24 mouse cellular contexts compared by ENCODE assay signal in genomic region chr12:85156324-85156723, GRCm38 (mm10). TPM values are rescaled to one million over a fixed set of nuclear protein-coding genes. Genes with fewer than 3 reads are reported as not detected.
DNase-seq lines count a peak whose midpoint lies in the region; ATAC-seq and TF ChIP-seq lines count a peak whose summit lies in the region.
"Had no signal": no experiment of that assay in that cellular context is flagged by ENCODE, and none has a peak within 500 bp of the region (broad histone marks: within the 10 kb centered on the region; RNA-seq: fewer than 3 reads in every experiment).

No protein-coding gene starts in this region.

- H3K4me3 ChIP-seq in lung, embryonic 14.5 days (ENCODE audit: low read depth, low read length) = no peak overlapping the region
- H3K4me3 ChIP-seq in intestine, embryonic 15.5 days (replicated peaks) = no peak overlapping the region
- no peak overlapping the region for H3K4me3 ChIP-seq in stomach, embryonic 15.5 days (replicated peaks)
- H3K4me3 ChIP-seq: forebrain, embryonic 10.5 days; hindbrain, embryonic 12.5 days; kidney, embryonic 15.5 days; limb, embryonic 13.5 days; liver, embryonic 15.5 days; midbrain, embryonic 10.5 days had no signal

- ATAC-seq in frontal cortex, adult (ENCODE audit: low TSS enrichment) = 0 out of 2 replicates have a peak, but pooled peaks have one; percentile 27
- ATAC-seq in lung, embryonic 14.5 days (ENCODE audit: insufficient read depth) = peak; percentile 32
- peak; percentile 34; the same call in 1 of the 2 replicates for ATAC-seq in intestine, embryonic 15.5 days
- no peak for ATAC-seq in stomach, embryonic 15.5 days (ENCODE audit: insufficient read depth, low FRiP score, low read depth)
- ATAC-seq: activated CD4-positive, CD25-positive, alpha-beta regulatory T cell, adult 4 months; Patski had no signal

- no peaks in the 10 kb centered on the region for H3K9me3 ChIP-seq in lung, embryonic 14.5 days (ENCODE audit: low read depth, low read length)
- no peaks in the 10 kb centered on the region for H3K9me3 ChIP-seq in intestine, embryonic 15.5 days
- no peaks in the 10 kb centered on the region for H3K9me3 ChIP-seq in stomach, embryonic 15.5 days
- H3K9me3 ChIP-seq: forebrain, embryonic 10.5 days; hindbrain, embryonic 12.5 days; kidney, embryonic 15.5 days; limb, embryonic 13.5 days; liver, embryonic 15.5 days; midbrain, embryonic 10.5 days had no signal

- no peak overlapping the region for H3K4me2 ChIP-seq in lung, embryonic 14.5 days
- H3K4me2 ChIP-seq in intestine, embryonic 15.5 days (replicated peaks) = no peak overlapping the region
- H3K4me2 ChIP-seq in stomach, embryonic 15.5 days = no peak overlapping the region
- H3K4me2 ChIP-seq: hindbrain, embryonic 12.5 days; kidney, embryonic 15.5 days; limb, embryonic 13.5 days; liver, embryonic 15.5 days had no signal

- no peaks in the 10 kb centered on the region; the same call in 1 of the 2 replicates for H3K27me3 ChIP-seq in lung, embryonic 14.5 days (ENCODE audit: insufficient read depth, low read length)
- 0 out of 2 replicates have a peak, but pooled peaks cover 3% of the 10 kb centered on the region for H3K27me3 ChIP-seq in intestine, embryonic 15.5 days (replicated peaks)
- H3K27me3 ChIP-seq in stomach, embryonic 15.5 days (replicated peaks) = 0 out of 2 replicates have a peak, but pooled peaks cover 4% of the 10 kb centered on the region
- H3K27me3 ChIP-seq: Patski had no signal

- peaks cover 4% of the 10 kb centered on the region; the same call in 1 of the 2 replicates for H3K4me1 ChIP-seq in lung, embryonic 14.5 days (ENCODE audit: insufficient read depth)
- peaks cover 7% of the 10 kb centered on the region; the same call in 1 of the 2 replicates for H3K4me1 ChIP-seq in intestine, embryonic 15.5 days (replicated peaks)
- peaks cover 7% of the 10 kb centered on the region; the same call in 1 of the 2 replicates for H3K4me1 ChIP-seq in stomach, embryonic 15.5 days
- H3K4me1 ChIP-seq: kidney, embryonic 15.5 days had no signal

- DNase-seq in frontal cortex, postnatal 10 days (ENCODE audit: low spot score in 2 of 2) = no peak
- peak; percentile 30 for DNase-seq in lung, embryonic 14.5 days
- no peak for DNase-seq in lung, postnatal 25 days (ENCODE audit: low spot score)
- DNase-seq in thymus, postnatal 4 days = no peak
- DNase-seq: cerebellum, adult 11-12 months; cerebellum, postnatal 25 days; embryo, embryonic 11 days; gastrocnemius, postnatal 36 days; heart, postnatal 10 days; kidney, postnatal 4 days; lung, postnatal 4 days; retina, postnatal 1 day; thymus, postnatal 25 days had no signal

- H3K27ac ChIP-seq in lung, embryonic 14.5 days (ENCODE audit: low read depth) = no peak overlapping the region
- H3K27ac ChIP-seq in intestine, embryonic 15.5 days = no peak overlapping the region; the same call in 1 of the 2 replicates
- H3K27ac ChIP-seq in stomach, embryonic 15.5 days = 0 out of 2 replicates have a peak overlapping the region, but pooled peaks have one; percentile 44
- H3K27ac ChIP-seq: forebrain, embryonic 10.5 days; hindbrain, embryonic 12.5 days; kidney, embryonic 15.5 days; limb, embryonic 13.5 days; liver, embryonic 15.5 days; midbrain, embryonic 10.5 days had no signal

- H3K36me3 ChIP-seq in lung, embryonic 14.5 days (ENCODE audit: insufficient read depth) = no peaks in the 10 kb centered on the region
- H3K36me3 ChIP-seq in intestine, embryonic 15.5 days = no peaks in the 10 kb centered on the region
- no peaks in the 10 kb centered on the region for H3K36me3 ChIP-seq in stomach, embryonic 15.5 days
- H3K36me3 ChIP-seq: forebrain, embryonic 10.5 days; hindbrain, embryonic 12.5 days; kidney, embryonic 15.5 days; limb, embryonic 13.5 days; liver, embryonic 15.5 days; midbrain, embryonic 10.5 days had no signal

- TF ChIP-seq CTCF in lung, embryonic 14.5 days (IDR thresholded peaks at IDR 0.05; ENCODE audit: low read depth) = no peak

- H3K9ac ChIP-seq in lung, embryonic 14.5 days = no peak overlapping the region
- no peak overlapping the region for H3K9ac ChIP-seq in intestine, embryonic 15.5 days
- no peak overlapping the region for H3K9ac ChIP-seq in stomach, embryonic 15.5 days
- H3K9ac ChIP-seq: hindbrain, embryonic 12.5 days; kidney, embryonic 15.5 days; limb, embryonic 13.5 days; liver, embryonic 15.5 days had no signal

- 10% methylated on average over 6 of the region's 6 CpGs for WGBS in lung, embryonic 14.5 days
- WGBS in intestine, embryonic 15.5 days = 22% methylated on average over 6 of the region's 6 CpGs
- WGBS in stomach, embryonic 15.5 days = 19% methylated on average over 6 of the region's 6 CpGs

RNA-seq across cellular contexts. Expression of gene Rps6kl1, which starts 5.3 kb away (rescaled TPM):
- polyA plus RNA-seq in lung, embryonic 14.5 days (2014; fragmentation: Nextera tagmentation; extraction: Ambion mirVana) = 0.91 and 1.0 TPM in 2 replicates
- polyA plus RNA-seq in intestine, embryonic 15.5 days (2015; fragmentation: Nextera tagmentation; extraction: Ambion mirVana) = 2.4 and 2.6 TPM in 2 replicates
- polyA plus RNA-seq in stomach, embryonic 15.5 days (2015; fragmentation: Nextera tagmentation; extraction: Ambion mirVana) = 1.7 and 1.8 TPM in 2 replicates

RNA-seq across cellular contexts. Expression of gene Pgf, which starts 21.3 kb away (rescaled TPM):
- polyA plus RNA-seq in lung, embryonic 14.5 days (2014; fragmentation: Nextera tagmentation; extraction: Ambion mirVana) = 10.9 and 14.6 TPM in 2 replicates
- 15.6 and 15.8 TPM in 2 replicates for polyA plus RNA-seq in intestine, embryonic 15.5 days (2015; fragmentation: Nextera tagmentation; extraction: Ambion mirVana)
- polyA plus RNA-seq in stomach, embryonic 15.5 days (2015; fragmentation: Nextera tagmentation; extraction: Ambion mirVana) = 14.7 and 16.0 TPM in 2 replicates
- polyA plus RNA-seq: activated CD4-positive, CD25-positive, alpha-beta regulatory T cell, adult 4 months had no signal

RNA-seq across cellular contexts. Expression of gene Dlst, which starts 45.7 kb away (rescaled TPM):
- 112 and 115 TPM in 2 replicates for polyA plus RNA-seq in lung, embryonic 14.5 days (2014; fragmentation: Nextera tagmentation; extraction: Ambion mirVana)
- 117 and 125 TPM in 2 replicates for polyA plus RNA-seq in intestine, embryonic 15.5 days (2015; fragmentation: Nextera tagmentation; extraction: Ambion mirVana)
- polyA plus RNA-seq in stomach, embryonic 15.5 days (2015; fragmentation: Nextera tagmentation; extraction: Ambion mirVana) = 102 and 106 TPM in 2 replicates

RNA-seq across cellular contexts. Expression of gene Prox2, which starts 45.8 kb away (rescaled TPM):
- polyA plus RNA-seq in lung, embryonic 14.5 days (2014; fragmentation: Nextera tagmentation; extraction: Ambion mirVana) = 3.1 and 4.6 TPM in 2 replicates
- polyA plus RNA-seq in intestine, embryonic 15.5 days (2015; fragmentation: Nextera tagmentation; extraction: Ambion mirVana) = 1.9 and 2.1 TPM in 2 replicates
- 2.9 and 3.0 TPM in 2 replicates for polyA plus RNA-seq in stomach, embryonic 15.5 days (2015; fragmentation: Nextera tagmentation; extraction: Ambion mirVana)
